Mouse (Mus musculus): ENCODE measurements around the gene Snd1. TPM values are rescaled to one million over a fixed set of nuclear protein-coding genes. Genes with fewer than 3 reads are reported as not detected.

Snd1 gene
- polyA plus RNA-seq, 1 experiment from 2014 or later: 80.1 TPM

DNA sequence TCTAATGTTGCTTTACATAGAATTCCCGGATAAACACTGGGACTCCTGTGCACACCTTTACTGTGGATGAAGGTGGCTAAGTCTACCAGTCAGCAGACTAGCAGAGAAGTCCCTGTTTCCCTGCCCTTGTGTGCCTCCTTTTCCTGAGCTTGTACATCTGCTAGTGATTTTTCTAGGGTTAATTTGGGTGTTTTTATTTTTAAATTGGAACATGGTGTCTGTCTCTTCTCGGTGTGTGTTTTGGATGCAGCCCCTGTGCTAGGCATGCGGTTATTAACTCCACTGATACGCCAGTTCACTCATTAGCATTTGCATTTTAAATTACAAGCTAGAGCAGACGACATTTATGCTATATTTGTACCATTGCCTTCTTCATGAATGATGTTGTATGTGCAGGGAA, 278.7 kb downstream of the Snd1 start:
- peaks cover 81% of the 10 kb centered on the region for H3K4me1 ChIP-seq
- H3K27ac ChIP-seq: peak overlapping the region; percentile 73
- 53% methylated on average over 5 of the region's 5 CpGs for WGBS
- no peaks in the 10 kb centered on the region for H3K27me3 ChIP-seq
- H3K9ac ChIP-seq: no peak overlapping the region
- H3K9me3 ChIP-seq (replicated peaks): no peaks in the 10 kb centered on the region
- no peak overlapping the region for H3K4me2 ChIP-seq
- H3K36me3 ChIP-seq (ENCODE audit: poor library complexity, severe bottlenecking): no peaks in the 10 kb centered on the region
- no peak overlapping the region for H3K4me3 ChIP-seq
- peak; percentile 52; the same call in 1 of the 2 replicates for ATAC-seq

DNA sequence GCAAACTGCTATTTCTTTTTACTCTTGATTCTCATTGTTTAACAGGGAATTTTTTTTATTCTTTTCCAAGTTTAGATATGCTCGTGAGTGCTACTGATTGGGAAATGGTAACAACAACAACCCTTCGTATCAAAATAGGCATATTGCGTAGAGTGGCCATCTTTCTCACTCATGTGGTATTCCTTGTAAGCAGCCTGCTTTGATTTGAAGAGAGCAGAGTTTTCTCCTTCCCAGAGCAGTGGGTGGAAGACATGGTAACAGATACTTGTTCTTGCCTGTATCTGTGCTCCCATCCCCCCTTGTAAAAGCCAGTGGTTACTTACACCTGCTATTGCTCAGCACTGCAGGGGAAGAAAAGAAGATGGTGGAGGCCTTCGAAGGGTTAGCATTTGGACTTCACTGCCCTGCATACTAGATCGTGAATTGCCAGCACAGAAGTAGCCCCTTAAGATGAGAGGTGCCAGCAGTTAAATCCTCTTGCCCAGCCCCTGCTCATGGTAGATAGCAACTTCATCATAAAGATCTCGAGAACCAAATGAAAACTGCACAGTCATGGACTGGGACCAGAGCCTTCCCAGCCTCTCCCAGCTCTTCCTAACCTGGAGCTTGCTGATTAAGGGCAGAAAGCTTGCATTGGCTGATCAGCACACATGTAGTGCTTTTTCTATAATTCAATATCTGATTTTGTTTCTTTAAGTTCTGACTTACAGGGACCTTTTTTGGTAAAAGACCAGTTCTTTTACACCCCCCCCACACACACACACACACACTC, 279.4 kb downstream of the Snd1 start:
- Histone ChIP-seq H3K27ac (peak overlapping the region; percentile 22; the same call in 1 of the 2 replicates), H3K4me1 (peaks cover 75% of the 10 kb centered on the region), H3K9ac (no peak overlapping the region), H3K36me3 (ENCODE audit: poor library complexity, severe bottlenecking) (no peaks in the 10 kb centered on the region), H3K27me3 (no peaks in the 10 kb centered on the region), H3K4me3 (no peak overlapping the region), H3K4me2 (no peak overlapping the region), H3K9me3 (replicated peaks) (no peaks in the 10 kb centered on the region)
- ATAC-seq: no peak; the same call in 1 of the 2 replicates
- 86% methylated on average over 6 of the region's 6 CpGs for WGBS

DNA sequence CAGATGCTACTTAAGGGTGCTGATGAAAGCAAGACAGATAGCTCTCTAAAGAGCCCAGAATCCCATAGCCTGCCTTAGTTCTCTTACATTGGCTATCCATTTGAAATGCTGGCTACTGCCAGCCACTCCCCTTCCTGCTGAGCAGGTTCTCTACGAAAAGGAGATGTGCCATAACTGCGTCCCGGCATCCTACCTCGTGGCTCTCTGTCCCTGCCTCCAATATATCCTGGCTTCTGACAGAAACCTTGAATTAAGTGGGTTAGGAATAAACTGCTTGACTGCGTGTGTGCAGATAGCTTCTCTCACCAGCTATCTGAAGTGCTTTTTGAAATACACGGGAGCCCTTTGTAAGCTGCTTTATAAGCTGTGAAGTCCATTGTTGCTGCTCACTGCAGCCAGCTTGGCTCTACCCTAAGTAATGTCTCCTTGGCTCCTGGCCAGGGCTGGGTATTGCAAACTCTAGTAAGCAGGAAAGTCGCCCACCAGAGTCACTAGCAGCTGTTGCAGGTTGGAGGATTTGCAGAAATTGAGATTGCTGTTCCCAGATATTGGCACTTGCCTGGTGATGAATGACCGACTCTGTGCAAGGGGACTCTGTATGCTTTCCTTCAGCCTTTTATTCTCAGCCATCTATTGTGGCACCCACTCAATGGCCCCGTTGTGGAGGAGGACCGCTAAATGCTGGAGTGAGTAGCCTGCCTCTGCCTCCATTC, 281.5 kb downstream of the Snd1 start:
- H3K4me1 ChIP-seq: peaks cover 68% of the 10 kb centered on the region
- no peaks in the 10 kb centered on the region for H3K36me3 ChIP-seq (ENCODE audit: poor library complexity, severe bottlenecking)
- peak overlapping the region; percentile 81 for H3K27ac ChIP-seq
- no peaks in the 10 kb centered on the region for H3K27me3 ChIP-seq
- H3K4me2 ChIP-seq: peak overlapping the region; percentile 31
- H3K4me3 ChIP-seq: no peak overlapping the region
- ATAC-seq: peak; percentile 83
- WGBS: 10% methylated on average over 10 of the region's 10 CpGs
- H3K9ac ChIP-seq: no peak overlapping the region
- H3K9me3 ChIP-seq (replicated peaks): no peaks in the 10 kb centered on the region

DNA sequence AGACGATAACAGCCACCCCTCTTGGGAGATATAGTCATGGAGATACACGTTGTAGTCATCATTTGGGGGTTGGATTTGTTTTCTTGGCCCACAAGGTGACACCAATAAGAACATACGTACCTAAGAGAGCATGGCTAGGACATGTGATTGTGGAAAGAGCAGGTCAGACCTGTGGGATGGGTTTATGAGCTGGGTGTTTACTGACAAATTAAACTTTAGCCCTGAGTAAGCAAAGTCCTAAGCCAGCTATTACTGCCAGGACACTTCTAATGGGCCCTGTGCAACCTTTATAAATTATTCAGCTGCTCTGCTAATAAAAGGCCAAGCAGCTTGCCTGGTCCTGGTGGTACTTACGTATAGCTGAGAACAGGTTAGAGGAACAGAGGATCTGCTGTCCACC, 283.4 kb downstream of the Snd1 start:
- WGBS: 83% methylated on average over 4 of the region's 4 CpGs
- H3K27ac ChIP-seq: no peak overlapping the region
- peaks cover 68% of the 10 kb centered on the region for H3K4me1 ChIP-seq
- no peaks in the 10 kb centered on the region for H3K36me3 ChIP-seq (ENCODE audit: poor library complexity, severe bottlenecking)
- no peaks in the 10 kb centered on the region for H3K9me3 ChIP-seq (replicated peaks)
- H3K4me2 ChIP-seq: no peak overlapping the region
- H3K4me3 ChIP-seq: no peak overlapping the region
- H3K9ac ChIP-seq: no peak overlapping the region
- ATAC-seq: no peak
- no peaks in the 10 kb centered on the region for H3K27me3 ChIP-seq

DNA sequence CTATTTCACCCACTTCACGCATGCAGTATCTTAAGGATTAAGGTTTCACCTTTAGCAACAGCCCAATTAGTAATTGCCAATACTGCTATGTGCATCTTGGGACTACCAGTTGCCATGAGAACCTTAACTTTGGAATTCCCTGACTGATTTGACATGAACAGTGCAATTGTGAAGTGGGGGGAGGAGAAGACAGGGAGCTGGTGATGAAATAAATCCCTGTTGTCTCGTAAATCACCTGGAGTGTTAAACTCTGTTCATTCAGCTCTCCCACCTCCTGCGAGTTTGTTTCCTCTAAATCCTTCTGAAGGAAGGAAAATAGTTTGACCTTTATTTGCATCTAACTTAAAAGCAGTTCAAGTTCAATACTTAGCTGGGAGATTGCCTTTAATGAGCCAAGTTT, 286.8 kb downstream of the Snd1 start:
- no peaks in the 10 kb centered on the region for H3K36me3 ChIP-seq (ENCODE audit: poor library complexity, severe bottlenecking)
- H3K27ac ChIP-seq: no peak overlapping the region
- peaks cover 40% of the 10 kb centered on the region for H3K4me1 ChIP-seq
- 9% methylated on average over 3 of the region's 3 CpGs for WGBS
- ATAC-seq: no peak
- H3K9ac ChIP-seq: no peak overlapping the region
- H3K9me3 ChIP-seq (replicated peaks): no peaks in the 10 kb centered on the region
- no peak overlapping the region for H3K4me2 ChIP-seq
- no peak overlapping the region for H3K4me3 ChIP-seq
- H3K27me3 ChIP-seq: no peaks in the 10 kb centered on the region

DNA sequence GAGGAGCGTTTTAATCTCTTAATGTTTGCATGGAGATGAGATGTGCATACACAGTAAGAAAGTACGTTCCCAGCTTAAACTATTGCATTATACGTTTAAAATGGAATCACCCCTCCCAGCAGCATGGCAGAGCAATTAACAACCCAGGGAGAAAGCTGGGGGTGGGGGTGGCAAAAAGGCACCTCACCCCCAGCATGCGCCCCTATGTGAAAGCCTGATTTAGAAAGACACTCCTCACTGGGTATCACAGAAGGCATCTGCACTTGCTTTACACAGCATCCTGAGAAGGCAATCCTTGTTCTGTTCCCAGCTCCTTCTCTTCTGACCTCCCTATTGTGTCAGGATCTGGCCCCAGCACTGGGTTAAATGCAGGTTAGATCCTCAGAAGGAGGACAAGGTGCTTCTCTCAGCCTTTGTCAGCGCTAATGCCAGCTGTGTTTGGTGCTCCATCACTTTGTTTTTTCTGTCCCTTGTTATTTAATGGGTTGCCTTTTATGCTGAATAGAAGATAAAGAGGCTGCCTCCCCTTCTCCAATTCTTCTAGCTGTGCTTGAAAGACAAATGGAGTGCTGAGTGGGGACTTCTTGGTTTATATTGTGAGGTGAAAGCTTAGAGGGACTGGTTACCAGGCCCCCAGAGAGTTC, 287.3 kb downstream of the Snd1 start:
- Histone ChIP-seq H3K4me3 (no peak overlapping the region), H3K36me3 (ENCODE audit: poor library complexity, severe bottlenecking) (no peaks in the 10 kb centered on the region), H3K4me1 (peaks cover 34% of the 10 kb centered on the region), H3K4me2 (no peak overlapping the region), H3K27me3 (no peaks in the 10 kb centered on the region), H3K9me3 (replicated peaks) (no peaks in the 10 kb centered on the region), H3K27ac (0 out of 2 replicates have a peak overlapping the region, but pooled peaks have one; percentile 8), H3K9ac (no peak overlapping the region)
- no peak for ATAC-seq
- WGBS: 4% methylated on average over 5 of the region's 5 CpGs

DNA sequence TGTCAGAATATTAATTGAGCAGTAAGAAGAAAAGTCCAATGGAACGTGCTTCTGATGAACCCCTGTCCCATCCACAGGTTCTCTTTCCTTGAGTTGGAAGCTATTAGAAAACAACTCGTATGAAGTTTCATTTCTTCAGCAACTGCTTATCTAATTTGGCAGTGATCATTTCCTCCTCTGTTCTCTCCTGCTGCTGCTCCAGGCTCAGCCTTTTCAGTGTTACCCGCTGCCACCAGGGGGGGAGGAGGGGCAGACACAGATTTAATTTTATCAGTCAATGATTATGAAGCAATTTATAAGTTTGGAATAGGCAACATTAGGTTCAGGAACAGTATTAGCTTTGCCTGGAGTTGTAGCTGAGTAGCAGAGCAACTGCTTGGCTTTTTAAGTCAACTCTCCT, 291.7 kb downstream of the Snd1 start:
- Histone ChIP-seq H3K9me3 (replicated peaks) (no peaks in the 10 kb centered on the region), H3K27ac (no peak overlapping the region), H3K27me3 (no peaks in the 10 kb centered on the region), H3K4me3 (no peak overlapping the region), H3K36me3 (ENCODE audit: poor library complexity, severe bottlenecking) (no peaks in the 10 kb centered on the region), H3K4me1 (peaks cover 13% of the 10 kb centered on the region), H3K4me2 (no peak overlapping the region), H3K9ac (no peak overlapping the region)
- WGBS: 70% methylated on average over 3 of the region's 3 CpGs
- ATAC-seq: no peak

DNA sequence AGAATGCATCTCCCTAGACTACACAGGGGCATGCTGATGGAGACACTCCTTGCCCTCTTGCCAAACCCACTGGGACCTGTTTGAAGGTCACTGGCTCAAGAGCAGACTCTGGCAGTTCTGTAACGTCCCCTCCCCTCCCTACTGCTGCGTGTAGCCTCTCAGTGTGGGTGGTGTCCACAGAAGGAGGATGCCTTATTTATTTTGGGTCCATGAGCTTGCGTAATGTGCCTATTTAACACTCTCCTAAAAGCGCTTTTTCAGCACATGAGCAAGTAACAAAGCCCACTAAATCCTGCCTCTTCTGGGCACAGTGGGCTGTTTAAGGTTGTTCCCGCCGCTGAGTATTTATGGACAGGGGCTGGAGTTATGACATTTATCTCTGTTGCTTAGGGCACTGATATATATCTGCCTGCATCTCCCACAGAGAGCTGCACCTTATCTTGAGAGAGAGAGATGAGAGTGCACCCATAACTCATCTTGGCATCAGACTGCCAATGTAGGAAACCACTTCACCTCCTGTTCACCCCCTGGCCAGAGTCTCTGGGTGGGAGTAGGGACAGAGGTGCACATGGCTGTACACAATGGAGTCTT, 293.0 kb downstream of the Snd1 start:
- H3K36me3 ChIP-seq (ENCODE audit: poor library complexity, severe bottlenecking): no peaks in the 10 kb centered on the region
- no peaks in the 10 kb centered on the region for H3K4me1 ChIP-seq
- H3K9me3 ChIP-seq (replicated peaks): no peaks in the 10 kb centered on the region
- WGBS: 81% methylated on average over 6 of the region's 6 CpGs
- no peaks in the 10 kb centered on the region for H3K27me3 ChIP-seq
- H3K4me3 ChIP-seq: no peak overlapping the region
- no peak overlapping the region for H3K9ac ChIP-seq
- no peak overlapping the region for H3K27ac ChIP-seq
- no peak overlapping the region for H3K4me2 ChIP-seq
- no peak for ATAC-seq

DNA sequence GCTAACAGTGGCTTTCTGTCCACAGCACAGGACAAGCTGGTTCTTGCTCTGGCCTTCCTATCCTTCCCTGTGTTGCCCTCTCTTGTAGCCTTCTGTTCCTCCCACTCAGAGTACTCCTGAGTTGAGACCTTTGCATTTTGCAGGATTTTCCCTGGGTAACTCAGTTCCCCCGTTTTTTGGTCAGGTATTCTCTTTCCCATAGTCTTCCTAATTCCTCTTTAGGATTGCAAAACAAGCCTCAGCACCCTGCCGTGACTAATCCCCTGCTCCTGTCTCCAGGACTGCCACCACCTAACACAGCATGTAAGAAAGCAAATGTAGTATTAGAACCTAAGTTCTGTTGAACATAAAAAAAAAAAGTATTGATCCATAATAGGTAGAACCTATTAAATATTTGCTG, 296.4 kb downstream of the Snd1 start:
- Histone ChIP-seq H3K4me3 (no peak overlapping the region), H3K4me1 (0 out of 2 replicates have a peak, but pooled peaks cover 8% of the 10 kb centered on the region), H3K9me3 (replicated peaks) (no peaks in the 10 kb centered on the region), H3K36me3 (ENCODE audit: poor library complexity, severe bottlenecking) (0 out of 2 replicates have a peak, but pooled peaks cover 2% of the 10 kb centered on the region), H3K27me3 (no peaks in the 10 kb centered on the region), H3K9ac (no peak overlapping the region), H3K27ac (no peak overlapping the region), H3K4me2 (no peak overlapping the region)
- 13% methylated on average over 2 of the region's 2 CpGs for WGBS
- ATAC-seq: no peak

DNA sequence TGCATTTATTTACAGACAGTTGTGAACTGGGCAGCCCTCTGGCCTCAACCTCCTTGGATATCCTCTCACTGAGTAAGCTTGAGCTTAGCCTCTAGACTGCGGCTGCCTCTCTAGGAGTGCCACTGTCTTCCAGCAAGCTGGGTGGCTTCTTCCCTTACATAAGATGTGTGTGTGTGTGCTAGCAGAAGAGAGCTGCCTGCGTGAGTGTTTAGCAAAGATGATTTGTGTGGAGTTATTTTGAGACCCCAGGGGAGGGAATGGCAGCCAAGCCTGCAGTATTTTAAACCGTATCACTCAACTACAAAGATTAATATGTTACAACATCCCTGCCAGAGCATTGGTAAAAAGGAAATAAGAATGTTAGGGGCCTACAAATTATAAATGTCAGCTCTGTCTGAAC, 306.8 kb downstream of the Snd1 start:
- Histone ChIP-seq H3K27me3 (no peaks in the 10 kb centered on the region), H3K9ac (no peak overlapping the region), H3K4me3 (no peak overlapping the region), H3K4me2 (no peak overlapping the region), H3K9me3 (replicated peaks) (no peaks in the 10 kb centered on the region), H3K4me1 (peaks cover 35% of the 10 kb centered on the region), H3K36me3 (ENCODE audit: poor library complexity, severe bottlenecking) (no peaks in the 10 kb centered on the region), H3K27ac (no peak overlapping the region)
- WGBS: 74% methylated on average over 3 of the region's 3 CpGs
- no peak for ATAC-seq

DNA sequence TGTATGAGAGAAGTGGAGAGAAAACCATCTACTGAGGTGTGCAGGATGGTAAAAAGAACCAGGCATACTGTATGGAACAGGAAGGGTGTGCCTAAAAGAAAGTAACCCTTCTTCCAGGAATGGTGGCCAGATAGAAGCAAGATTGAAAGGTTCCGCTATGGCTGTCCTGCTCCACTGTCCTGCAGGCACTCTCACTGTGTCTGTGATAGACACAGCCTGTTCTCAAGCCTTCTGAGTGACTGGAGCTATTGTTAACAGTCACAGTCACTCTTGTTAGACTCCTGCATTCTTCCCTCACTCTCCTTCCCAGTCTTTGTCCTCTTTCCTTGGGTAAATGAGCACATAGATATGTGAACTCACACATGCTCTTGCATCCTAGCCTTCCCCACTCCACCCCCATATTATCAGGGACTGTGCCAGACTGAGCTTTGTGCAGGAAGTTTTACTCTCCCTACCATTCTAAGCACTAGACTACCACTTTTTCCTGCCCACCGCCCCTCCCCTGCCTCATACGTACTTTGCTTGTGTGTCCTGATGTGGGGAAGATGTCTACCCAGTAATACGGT, 308.2 kb downstream of the Snd1 start:
- Histone ChIP-seq H3K4me1 (peaks cover 29% of the 10 kb centered on the region), H3K4me3 (no peak overlapping the region), H3K9me3 (replicated peaks) (no peaks in the 10 kb centered on the region), H3K4me2 (no peak overlapping the region), H3K36me3 (ENCODE audit: poor library complexity, severe bottlenecking) (no peaks in the 10 kb centered on the region), H3K27ac (0 out of 2 replicates have a peak overlapping the region, but pooled peaks have one; percentile 19), H3K9ac (no peak overlapping the region), H3K27me3 (no peaks in the 10 kb centered on the region)
- no peak for ATAC-seq
- 36% methylated on average over 4 of the region's 4 CpGs for WGBS
